Mouse (Mus musculus): Measurements from ENCODE around the gene Bcl7c.

DNA sequence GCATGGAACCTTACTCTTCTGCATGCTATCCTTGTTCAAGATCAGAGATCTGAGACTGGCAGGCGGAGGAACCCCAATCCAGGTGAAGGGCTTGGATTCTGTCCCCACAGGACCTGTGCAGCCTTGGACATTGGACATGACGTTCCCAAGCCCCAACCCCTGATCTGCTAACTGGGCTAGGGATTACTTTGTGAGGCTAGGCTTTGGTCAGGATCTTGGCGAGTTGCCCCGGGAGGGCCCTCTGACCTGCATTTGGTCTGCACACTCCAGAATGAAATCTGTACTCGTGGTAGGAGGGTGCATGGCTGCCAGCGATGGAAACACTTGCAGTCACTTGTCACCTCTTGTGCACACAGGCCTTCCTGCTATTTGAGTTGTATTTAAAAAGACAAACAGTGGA lies 45.8 kb downstream of the Bcl7c start:
- no peak for TF ChIP-seq CTCF (IDR thresholded peaks at IDR 0.05; ENCODE audit: insufficient read depth, low read length)
- TF ChIP-seq POLR2A (IDR thresholded peaks at IDR 0.05; ENCODE audit: borderline replicate concordance, extremely low read depth, low read depth, low read length): no peak

Data from lung, adult 2 months (tissue).